Mouse (Mus musculus): ENCODE measurements around the gene Tjp3.

The Tjp3 gene

DNA sequence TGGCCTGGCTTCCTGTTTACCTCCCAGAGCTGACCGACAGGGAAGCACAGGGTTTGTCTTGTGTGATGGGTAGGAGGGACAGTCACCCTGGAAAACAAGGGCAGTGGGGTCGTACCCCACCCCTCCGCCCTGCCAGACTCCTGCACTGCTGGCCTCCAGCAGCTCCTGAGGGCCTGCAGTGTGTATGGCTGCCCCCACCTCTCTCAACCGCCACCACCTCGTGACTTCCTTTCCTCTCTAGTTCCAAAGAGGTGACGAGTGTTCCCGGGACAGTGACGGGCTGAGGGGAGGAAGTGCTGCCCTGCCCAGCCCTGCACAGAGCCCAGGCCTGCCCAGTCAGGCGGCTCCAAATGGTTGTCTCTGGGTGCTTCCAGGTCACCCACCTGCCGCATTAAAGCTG lies 6.5 kb upstream of the Tjp3 start:
- DNase-seq (ENCODE audit: low spot score), result no peak

DNA sequence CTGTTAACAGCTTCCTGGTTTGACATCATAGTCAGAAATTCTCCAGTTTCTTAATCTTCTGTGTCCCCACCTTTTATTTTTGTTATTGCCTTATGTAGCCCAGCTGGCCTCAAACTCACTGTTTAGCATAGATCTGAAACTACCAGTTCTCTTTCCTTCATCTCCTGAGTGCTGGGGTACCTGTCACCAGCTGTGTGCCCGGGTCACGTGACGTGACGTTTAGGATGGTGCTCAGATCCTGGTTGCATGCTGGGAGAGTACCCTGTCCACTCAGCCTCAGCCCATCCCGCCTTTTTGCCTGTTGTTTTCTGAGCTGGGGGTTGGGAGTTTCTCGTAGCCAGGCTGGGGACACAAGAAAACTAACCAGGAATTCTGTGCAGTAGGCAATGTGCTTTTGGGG lies 5.9 kb upstream of the Tjp3 start:
- DNase-seq (ENCODE audit: low spot score), result no peak

DNA sequence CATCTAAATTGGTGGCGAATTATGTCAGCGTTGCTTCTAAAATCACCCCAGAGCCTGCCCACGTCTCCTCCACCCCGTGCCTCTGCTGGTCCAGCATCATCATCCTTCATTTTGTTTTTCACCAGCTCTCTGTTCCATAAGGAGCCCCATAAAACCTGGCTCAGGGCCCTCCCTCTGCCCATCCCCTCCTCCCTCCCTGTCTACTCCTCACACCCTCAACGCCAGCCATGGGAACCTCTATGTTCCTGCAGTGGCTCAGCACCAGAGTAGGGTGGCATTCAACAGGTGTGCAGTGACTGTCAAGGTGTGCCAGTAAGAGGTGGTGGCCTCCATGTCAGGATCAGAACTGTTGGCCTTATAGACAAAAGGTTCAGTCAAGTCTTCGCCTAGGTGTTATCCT lies 3.8 kb upstream of the Tjp3 start:
- DNase-seq (ENCODE audit: low spot score), result no peak

DNA sequence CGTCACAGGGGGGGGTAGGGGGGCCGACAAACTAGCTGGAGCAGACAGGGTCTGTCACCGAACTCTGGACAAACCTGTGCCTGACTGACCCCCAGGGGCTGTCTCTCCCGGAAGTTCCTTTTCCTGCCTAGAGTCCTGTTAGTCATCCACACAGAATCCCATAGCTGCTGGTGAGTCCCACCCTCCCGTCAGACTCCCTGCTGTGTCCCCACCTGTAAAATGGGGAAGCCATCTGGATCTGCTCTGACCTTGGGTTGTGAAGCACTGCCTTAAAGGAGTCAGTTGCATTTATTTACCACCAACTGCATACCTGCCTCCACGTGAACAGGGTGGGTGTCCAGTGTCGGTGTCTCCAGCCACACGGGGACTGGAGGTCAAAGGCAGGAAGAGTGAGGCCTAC lies 3.1 kb upstream of the Tjp3 start:
- DNase-seq (ENCODE audit: low spot score), result no peak

DNA sequence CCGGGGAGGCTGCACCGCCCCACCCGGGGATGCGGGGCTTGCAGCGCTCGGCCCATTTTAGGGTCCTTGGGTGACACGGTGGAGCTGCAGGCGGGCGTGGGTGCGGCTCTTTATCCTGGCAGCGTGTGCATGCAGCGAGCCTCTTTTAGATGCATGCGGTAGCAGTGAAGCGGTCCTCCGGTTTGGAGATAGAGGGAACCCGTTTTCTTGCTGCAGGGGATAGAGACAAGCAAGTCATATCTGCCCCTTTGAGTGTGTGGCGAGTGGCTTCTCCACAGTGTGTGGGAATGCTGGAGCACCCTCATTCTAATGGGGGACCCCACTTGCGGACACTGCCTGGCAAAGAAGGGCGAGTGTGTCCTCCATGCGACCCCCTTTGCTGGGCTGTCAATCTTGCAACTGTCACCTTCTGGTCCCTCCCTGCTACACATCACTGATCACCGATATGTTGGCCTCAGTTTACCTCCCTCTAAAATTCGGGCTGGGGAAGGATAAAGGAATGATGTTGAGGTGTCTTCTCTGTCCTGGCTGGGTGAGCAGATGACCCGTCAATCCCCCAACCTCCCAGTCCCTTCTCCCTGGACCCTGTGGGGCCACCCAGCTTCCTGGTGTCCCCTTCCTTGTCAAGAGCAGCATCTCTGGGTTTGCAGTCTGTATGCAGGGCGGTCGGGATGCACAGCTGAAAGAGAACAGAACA lies 2.1 kb upstream of the Tjp3 start:
- no peak for DNase-seq (ENCODE audit: low spot score)

DNA sequence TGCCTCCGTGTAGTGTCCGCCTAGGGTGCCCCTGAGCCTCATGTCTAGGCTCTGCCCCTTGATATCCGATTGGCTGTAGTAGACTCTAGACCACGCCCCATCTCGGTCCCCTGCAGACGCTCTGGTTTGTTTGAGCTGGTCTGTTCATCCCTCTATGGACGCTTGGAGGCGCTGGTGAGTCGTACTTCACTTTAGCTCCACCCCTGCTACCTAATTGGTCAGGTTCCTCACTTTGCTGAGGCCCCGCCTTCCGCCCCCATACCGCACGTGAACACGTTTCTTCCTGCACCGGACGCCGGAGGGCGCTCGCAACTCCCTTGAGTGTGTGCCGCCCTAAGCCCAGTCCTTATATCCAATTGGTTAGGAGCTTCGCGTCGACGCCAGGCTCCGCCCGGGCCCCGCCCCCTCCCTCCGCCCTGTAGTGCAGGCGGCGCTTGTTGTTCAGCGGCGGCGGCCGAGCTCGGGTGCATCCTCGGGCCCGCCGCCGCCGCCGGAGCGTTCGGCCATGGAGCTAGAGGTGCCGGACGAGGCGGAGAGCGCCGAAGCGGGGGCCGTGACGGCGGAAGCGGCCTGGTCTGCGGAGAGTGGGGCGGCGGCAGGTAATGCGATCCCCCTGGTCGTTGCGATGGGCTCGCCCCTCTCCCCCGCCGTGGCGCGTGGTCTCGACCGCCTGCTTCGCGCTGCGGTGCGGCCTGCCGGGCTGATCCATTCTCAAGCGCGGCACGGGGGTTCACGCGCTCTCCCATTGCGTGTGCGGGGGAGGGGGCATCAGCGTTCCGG lies 1.4 kb upstream of the Tjp3 start, which contains the start of gene Pip5k1c:
Gene Pip5k1c (plus strand): TSS at position 410 of the 780 bp plus-strand sequence.
- peak; percentile 100 for DNase-seq (ENCODE audit: low spot score)

DNA sequence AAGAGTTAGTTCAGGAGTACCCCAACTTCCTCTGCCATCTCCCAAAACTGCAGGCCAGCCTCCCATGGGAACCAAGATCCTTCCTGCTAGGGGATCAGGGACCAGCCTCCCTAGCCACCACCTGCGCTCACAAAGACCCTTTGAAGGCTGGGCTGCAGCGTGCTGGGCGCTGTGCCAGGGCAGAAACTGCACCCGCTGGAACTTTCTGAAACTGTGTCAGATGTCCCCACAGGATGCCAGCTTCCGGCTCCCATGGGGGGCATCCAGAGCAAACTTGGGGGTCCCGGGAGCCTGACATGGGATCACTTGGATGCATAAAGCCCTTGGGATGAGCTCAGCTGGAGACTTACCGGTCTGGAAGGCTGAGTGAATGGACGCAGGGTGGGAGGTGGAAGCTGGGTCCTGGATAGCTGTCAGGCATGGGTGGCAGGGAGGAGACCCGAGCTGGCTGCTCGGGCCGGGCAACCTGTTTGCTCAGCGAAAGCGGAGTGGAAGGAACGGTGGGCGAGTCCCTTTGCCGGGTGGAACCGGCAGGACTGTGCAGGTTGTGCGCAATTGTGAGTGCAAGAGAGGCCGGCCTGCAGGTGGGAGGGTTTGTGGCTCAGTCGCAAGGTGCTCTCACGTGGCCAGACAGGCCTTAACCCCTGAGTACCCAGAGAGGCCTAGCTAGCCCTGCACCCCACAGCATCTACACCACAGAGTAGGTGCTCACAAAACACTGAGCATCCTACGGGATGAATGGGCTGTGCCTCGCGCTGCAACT lies 502 bp downstream of the Tjp3 start:
- DNase-seq (ENCODE audit: low spot score), result no peak

DNA sequence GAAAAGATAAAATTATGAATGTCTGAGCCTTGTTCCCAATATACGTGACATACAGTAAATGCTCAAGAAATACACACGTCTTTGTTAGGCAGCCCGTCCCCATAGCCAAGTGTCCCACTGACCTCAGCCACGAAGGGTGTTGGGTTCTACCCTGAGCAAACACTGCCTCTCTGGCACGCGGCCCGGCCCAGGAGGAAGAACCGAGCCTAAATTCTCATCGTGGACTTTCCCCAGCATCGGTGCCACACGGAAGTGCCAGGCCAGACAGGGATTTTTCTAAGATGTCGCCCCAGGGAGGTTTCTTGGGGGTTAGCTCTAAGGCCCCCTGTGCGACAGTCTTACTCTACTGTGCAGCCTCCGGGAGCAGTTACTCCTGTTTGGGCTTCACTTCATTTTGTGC lies 1.6 kb downstream of the Tjp3 start:
- no peak for DNase-seq (ENCODE audit: low spot score)

DNA sequence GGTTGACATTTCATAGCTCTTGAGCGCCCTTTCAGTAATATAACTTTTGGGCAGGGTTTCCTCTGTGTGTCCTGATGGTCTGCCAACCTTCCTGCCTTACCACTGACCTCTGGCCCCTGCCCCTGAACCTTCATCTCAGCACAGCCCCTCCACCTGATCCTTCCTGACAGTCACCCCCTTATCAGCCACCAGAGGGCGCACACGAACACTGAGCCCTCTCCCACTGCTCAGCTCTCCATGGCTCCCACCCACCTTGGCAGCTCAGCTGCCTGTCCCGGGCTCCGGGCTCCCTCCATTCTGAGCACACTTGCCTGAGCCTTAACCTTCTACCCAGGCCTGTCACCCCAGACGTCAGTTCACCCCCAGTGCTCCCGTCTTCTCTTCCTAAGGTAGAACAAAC lies 2.1 kb downstream of the Tjp3 start:
- peak; percentile 63 for DNase-seq (ENCODE audit: low spot score)

DNA sequence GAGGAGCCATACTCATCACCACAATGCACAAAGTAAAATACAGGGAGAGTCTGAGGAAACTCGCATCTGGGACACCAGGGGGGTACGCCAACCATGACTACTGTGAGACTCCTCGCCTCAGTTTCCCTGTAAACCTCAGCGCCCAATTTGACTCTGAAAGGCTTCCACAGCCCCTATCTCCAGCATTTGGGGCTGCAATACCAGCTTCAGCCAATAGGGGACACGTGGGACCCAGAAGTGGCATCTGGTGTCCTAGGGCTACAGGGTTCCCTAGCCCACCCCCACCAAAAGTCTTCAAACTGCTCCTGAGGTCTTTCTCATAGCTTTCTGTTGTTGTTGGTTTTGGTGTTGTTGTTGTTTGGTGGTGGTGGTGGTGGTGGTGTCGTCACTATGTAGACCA lies 2.8 kb downstream of the Tjp3 start:
- no peak for DNase-seq (ENCODE audit: low spot score)

DNA sequence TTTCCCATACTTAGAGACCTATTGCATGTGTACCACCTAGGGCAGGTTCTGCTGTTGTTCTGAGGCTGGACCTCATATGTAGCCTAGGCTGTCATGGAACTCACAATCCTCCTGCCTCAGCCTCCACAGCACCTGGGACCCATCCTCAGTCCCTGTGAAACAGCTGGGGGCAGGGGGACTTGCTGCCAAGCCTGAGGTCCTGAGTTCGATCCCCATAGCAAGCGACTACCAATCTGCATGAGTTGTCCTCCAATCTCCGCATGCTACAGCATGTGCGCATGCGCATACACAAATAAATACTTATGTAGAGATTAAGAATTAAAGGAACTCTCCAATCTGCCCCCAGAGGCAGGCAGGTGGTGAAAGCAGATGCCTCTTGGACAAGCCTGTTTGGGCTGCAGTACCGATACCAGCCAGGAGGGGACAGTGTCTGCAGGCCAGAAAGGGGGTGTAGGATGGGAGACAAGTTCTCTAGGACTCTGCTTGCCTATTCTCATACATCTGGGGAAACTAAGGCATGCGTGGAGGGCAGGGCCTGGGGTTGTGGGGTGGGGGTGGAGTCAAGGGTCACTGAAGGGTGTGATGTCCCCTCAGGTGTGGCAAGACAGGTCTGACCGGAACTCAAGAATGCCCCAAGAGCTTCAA lies 3.7 kb downstream of the Tjp3 start:
- peak; percentile 45 for DNase-seq (ENCODE audit: low spot score)

DNA sequence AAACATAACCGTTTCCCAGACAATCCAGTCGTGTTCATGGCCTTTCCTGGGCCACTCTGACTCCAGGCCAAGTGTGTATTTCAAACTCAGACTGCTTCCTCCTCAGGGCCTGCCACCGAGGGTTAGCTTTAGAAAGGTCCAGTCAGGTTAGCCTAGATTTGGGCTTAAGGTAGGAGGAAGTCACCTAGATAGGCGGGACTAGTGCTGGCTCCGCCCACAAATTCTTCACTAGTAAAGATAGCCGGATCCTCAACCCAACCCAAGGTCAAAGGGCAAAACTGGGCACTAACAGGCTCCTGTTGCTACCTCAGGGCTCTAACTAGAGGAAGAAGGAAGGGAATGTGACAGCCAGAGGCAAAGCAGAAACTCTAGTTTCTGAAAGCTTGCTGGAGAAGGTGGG lies 4.8 kb downstream of the Tjp3 start:
- DNase-seq (ENCODE audit: low spot score), result no peak

DNA sequence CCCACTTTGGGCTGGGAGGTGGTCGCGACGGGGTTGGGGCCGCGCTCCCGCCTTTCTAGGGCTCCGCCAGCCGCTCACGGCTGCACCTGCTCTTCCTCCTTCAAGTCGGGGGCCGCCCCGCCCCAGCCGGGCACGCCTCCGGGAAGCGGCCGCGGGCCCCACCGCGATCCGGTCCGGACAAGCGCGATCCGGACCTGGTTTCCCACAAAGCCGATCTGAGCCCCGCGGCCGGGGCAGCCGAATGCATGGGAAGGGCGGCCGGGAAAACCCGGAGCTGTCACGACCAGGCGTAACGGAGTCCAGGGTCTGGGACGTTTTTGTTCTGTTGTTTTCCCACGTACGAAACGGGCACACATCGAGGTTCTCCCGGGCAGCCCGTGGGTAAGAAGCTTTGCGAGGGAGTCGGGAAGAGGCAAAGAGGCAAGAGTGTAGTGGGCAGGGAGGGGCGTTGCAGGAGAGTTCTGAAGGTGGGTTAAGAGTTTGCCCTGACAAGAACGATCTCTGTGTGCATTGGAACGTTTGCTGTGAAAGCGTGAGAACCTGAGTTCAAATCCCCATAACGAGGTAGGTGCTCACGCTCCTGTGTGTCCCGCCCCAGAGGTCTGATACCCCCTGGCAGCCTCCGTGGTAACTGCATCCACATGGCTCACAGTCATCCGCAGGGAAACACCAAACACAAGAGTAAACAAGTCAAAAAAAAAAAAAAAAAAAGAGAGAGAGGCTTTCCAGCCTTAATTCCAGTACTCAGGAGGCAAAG lies 5.5 kb downstream of the Tjp3 start:
- peak; percentile 40 for DNase-seq (ENCODE audit: low spot score)

DNA sequence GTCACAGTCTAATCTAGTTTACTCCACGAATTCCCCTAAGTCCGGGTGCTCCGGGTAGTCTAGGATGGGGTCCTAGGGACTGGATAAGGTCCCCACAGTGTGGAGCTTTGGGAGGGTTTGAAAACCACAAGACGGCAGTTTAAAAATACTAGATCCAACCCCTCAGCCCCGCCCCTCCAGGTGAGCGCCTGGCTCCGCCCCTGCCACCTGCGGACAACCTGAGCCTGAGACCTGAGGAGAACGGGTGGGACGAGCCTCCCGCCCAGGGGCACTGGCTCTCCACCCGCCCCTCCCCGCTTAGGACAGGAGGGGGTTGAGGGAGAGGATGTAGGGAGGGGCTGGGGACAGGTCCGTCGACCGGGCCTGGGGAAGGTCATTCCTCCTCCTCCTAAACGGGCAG lies 6.7 kb downstream of the Tjp3 start:
- no peak for DNase-seq (ENCODE audit: low spot score)

DNA sequence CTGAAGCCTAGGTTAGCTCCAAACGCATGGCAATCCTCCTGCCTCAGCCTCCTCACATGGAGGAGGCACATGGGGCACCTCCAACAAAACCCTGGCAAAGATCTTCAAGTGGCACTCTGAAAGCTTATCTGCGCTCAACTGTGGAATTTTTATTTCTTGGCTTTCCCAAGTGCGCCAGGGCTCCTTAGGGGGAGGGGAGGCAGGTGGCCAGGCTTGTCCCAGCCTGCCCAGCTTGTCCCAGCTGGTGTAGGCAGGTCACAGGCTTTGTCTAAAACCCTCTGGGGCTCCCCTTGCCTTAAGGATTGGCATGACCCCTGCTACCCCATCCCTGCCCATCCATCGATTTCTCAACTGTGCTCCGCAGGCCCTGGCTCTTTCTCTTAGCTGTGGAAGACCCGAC lies 7.2 kb downstream of the Tjp3 start:
- no peak for DNase-seq (ENCODE audit: low spot score)

DNA sequence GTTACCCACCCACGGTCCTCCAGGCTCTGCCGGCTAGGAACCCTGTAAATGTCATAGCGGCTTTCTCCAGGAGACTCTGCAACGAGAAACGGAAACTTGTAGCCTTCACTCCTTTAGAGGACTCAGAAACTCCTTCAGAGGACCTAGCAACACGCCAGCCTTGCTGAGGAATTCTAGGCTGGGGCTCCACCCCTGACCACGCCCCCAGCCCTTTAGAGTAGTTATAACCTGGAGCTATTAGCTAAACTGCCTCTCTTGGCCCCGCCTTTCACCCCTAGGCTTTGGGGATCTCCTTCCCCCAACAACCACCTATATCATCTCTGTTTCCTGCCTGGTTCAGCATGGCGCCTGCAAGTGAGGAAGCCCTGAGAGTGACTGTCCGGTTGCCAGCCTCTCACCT lies 11.9 kb downstream of the Tjp3 start:
- no peak for DNase-seq (ENCODE audit: low spot score)

DNA sequence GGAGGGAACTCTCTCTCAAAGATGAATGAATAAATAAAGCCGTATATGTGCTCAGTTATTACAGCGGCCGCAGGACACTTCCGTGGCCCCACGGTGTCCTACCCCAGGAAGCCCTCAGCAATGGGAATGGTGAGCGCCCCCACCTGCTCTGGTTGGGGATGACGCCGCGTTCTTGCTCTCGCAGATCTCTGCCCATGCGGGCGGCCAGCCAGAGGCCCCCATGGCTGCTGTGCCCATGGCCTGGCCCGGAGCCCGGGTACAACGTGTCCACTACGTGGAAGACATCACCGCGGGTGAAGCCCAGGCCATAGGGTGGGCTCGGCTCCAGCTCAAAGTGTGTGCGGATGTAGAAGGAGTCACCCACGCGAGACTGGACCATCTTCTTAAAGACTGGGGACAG lies 13.7 kb downstream of the Tjp3 start:
- no peak for DNase-seq (ENCODE audit: low spot score)

DNA sequence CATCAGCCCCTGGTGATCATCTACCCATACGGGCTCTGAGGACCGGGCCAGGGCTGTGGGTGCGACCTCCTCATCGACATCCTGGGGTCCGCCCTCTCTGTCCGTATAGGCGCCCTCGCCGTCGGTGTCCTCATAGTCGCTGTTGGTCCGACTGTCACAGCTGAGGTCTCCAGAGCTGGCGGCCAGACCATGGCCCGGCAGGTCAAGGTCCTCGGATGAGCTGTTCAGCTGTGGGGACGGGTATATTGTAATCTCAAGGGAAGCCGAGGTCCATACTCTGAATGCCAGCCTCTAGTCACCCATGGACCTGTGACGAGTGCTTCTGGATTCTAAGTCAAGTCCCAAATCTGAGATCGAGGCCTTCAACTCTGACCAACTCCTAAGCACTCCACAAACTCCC lies 17.5 kb downstream of the Tjp3 start:
- no peak for DNase-seq (ENCODE audit: low spot score)

DNA sequence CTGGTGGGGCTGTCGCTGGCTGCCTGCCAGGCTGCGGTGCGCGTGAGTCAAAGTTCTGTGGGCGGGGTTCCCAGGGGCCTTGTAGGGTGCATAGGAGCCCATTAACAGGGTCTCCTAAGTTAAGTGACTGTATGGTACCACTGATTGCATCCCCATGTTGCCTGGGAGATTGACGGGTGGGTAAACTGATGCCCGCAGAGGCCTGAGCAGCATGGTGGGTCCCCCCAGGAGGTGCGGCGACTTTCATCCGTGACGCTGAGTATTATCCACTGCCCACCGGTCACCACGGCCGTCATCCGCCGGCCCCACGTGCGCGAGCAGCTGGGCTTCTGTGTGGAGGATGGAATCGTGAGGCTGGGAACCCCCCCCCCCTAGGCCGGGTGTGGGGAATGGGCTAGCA lies 19.0 kb downstream of the Tjp3 start:
- no peak for DNase-seq (ENCODE audit: low spot score)

DNA sequence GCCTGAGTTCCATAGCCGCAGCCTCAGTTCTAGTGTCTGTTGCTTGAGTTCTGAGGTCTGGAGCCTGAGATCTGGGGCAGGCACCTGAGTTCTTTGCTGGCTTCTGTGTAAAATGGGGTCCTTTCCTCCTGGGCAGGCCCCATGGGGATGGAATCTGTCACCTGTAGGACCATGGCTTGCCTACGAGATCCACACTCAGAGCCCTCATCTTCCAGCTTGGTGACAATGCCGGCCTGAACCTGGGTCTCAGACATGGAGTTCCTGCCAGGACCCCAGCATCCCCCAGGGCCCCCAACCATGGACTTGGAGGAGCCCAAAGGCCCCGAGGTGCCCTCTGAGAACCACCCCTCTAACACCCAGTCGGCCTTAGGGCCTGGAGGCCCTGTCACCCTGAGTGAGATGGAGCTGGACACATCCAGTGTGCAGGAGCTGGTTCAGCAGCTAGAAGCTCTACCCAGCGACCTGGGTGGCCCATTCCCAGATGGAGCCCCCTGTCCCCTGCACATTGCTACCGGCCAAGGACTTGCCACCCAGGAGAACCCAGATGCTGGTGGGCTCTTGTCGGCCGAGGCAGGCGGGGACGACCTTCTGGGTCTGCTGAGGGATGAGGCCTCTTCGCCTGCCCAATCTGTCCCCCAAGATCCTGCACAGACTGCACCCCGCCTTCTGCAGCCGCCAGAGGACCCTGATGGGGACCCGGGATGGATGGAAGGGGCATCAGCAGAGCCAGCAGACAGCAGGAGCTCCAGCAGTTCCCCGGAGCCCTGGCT lies 22.6 kb downstream of the Tjp3 start:
- no peak for DNase-seq (ENCODE audit: low spot score)

DNA sequence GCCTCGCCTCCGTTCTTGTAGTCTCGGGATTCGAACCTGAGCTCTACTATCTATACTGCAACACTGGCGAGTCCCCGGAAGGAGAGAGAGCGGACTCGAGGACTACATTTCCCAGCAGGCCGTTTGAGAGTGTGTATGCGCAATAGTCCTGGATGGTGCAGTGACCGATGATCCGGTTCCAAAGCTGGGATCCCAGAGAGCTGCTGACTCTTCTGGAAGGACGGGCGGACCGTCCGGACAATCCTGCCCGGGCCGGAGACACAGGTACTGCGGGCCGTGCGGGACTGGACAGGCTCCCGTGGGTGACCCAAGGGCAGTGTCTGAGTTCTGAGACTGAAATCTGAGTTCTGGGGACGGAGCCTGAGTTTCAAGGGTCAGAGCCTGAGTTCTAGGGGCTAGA lies 23.3 kb downstream of the Tjp3 start:
- peak; percentile 96 for DNase-seq (ENCODE audit: low spot score)

Data from adipocyte (in vitro differentiated cells).